In genomic region chr8:72160007-72160406, GRCm38 (mm10) we compare ENCODE assay signal across 8 mouse cellular contexts. TPM values are rescaled to one million over a fixed set of nuclear protein-coding genes. Genes with fewer than 3 reads are reported as not detected.
DNase-seq lines count a peak whose midpoint lies in the region; ATAC-seq and TF ChIP-seq lines count a peak whose summit lies in the region.

No protein-coding gene starts in this region.

- peak overlapping the region; percentile 92 for H3K4me3 ChIP-seq in gastrocnemius, adult 2 months
- H3K4me3 ChIP-seq in forebrain, embryonic 12.5 days (replicated peaks): peak overlapping the region; percentile 90; the same call in 1 of the 2 replicates
- H3K4me3 ChIP-seq in liver, postnatal 0 days (ENCODE audit: low read depth, low read length): peak overlapping the region; percentile 47

- no peaks in the 10 kb centered on the region for H3K27me3 ChIP-seq in forebrain, embryonic 12.5 days
- H3K27me3 ChIP-seq in liver, postnatal 0 days (ENCODE audit: insufficient read depth, low read length): no peaks in the 10 kb centered on the region

- WGBS in forebrain, embryonic 12.5 days: 85% methylated on average over 3 of the region's 3 CpGs
- WGBS in liver, postnatal 0 days (ENCODE audit: insufficient replicate concordance): 35% methylated on average over 3 of the region's 3 CpGs

- H3K36me3 ChIP-seq in forebrain, embryonic 12.5 days (replicated peaks): 0 out of 2 replicates have a peak, but pooled peaks cover 8% of the 10 kb centered on the region
- H3K36me3 ChIP-seq in liver, postnatal 0 days (replicated peaks; ENCODE audit: insufficient read depth, low read length): peaks cover 8% of the 10 kb centered on the region

- no peaks in the 10 kb centered on the region for H3K9me3 ChIP-seq in forebrain, embryonic 12.5 days
- no peaks in the 10 kb centered on the region for H3K9me3 ChIP-seq in liver, postnatal 0 days (ENCODE audit: low read length)

- TF ChIP-seq EP300 in liver, postnatal 0 days (IDR thresholded peaks at IDR 0.05; ENCODE audit: low read depth): no peak

- peaks cover 17% of the 10 kb centered on the region for H3K4me1 ChIP-seq in forebrain, embryonic 12.5 days
- peaks cover 33% of the 10 kb centered on the region for H3K4me1 ChIP-seq in liver, postnatal 0 days (ENCODE audit: insufficient read depth)

- no peak for TF ChIP-seq CTCF in gastrocnemius, adult 2 months (IDR thresholded peaks at IDR 0.05)
- TF ChIP-seq CTCF in liver, postnatal 0 days (IDR thresholded peaks at IDR 0.05; ENCODE audit: low read depth): peak; percentile 29; the same call in 1 of the 2 replicates

- H3K9ac ChIP-seq in forebrain, embryonic 12.5 days: no peak overlapping the region
- peak overlapping the region; percentile 47 for H3K9ac ChIP-seq in liver, postnatal 0 days (replicated peaks)

- peak overlapping the region; percentile 55 for H3K4me2 ChIP-seq in forebrain, embryonic 12.5 days
- H3K4me2 ChIP-seq in liver, postnatal 0 days (ENCODE audit: low read depth, low read length): peak overlapping the region; percentile 80

- no peak overlapping the region; the same call in 1 of the 2 replicates for H3K27ac ChIP-seq in gastrocnemius, adult 2 months
- H3K27ac ChIP-seq in forebrain, embryonic 12.5 days: no peak overlapping the region
- peak overlapping the region; percentile 82 for H3K27ac ChIP-seq in liver, postnatal 0 days (ENCODE audit: low read depth)

- ATAC-seq in forebrain, embryonic 12.5 days (ENCODE audit: low FRiP score): no peak
- no peak for ATAC-seq in liver, postnatal 0 days
- ATAC-seq in megakaryocyte progenitor cell, adult 5-6 weeks (replicated peaks; ENCODE audit: poor library complexity): no peak

- intact Hi-C loops in gastrocnemius, adult 2 months (cut with DNase I): loop anchor here (5.0 kb wide), 1 partner anchor 82 kb away; the partner anchor contains the start of gene Ap1m1

- DNase-seq in gastrocnemius, adult 2 months: no peak
- no peak for DNase-seq in gastrocnemius, postnatal 25 days
- DNase-seq in 416B (ENCODE audit: low read depth): peak; percentile 76
- no peak for DNase-seq in liver, postnatal 0 days
- DNase-seq in urinary bladder, adult 18-20 months (ENCODE audit: low spot score in 2 of 2): no peak
- no peak for DNase-seq in kidney, postnatal 36 days

RNA-seq across cellular contexts. Expression of gene Rab8a, which starts 1.0 kb away (rescaled TPM):
- 10 to 100 TPM; 10.4 to 11.4 TPM for total RNA-seq in gastrocnemius, adult 2 months (2021)
- total RNA-seq in gastrocnemius, postnatal 25 days (2021): 10 to 100 TPM in 1 of 2 experiments, 1 to 10 TPM in 1; 9.7 to 11.4 TPM
- polyA plus RNA-seq in forebrain, embryonic 12.5 days (2016; fragmentation: Nextera tagmentation; extraction: Ambion mirVana): 121 and 127 TPM in 2 replicates
- polyA plus RNA-seq in liver, postnatal 0 days (2015; fragmentation: Nextera tagmentation; extraction: Ambion mirVana): 57.3 and 58.1 TPM in 2 replicates
- total RNA-seq in megakaryocyte progenitor cell, adult 5-6 weeks (2015): 34.3 and 47.3 TPM in 2 replicates
- total RNA-seq in megakaryocyte progenitor cell, adult 5-6 weeks (2017): 329 and 425 TPM in 2 replicates

RNA-seq across cellular contexts. Expression of gene Tpm4, which starts 25.2 kb away (rescaled TPM):
- 10 to 100 TPM; 22.2 to 44.0 TPM for total RNA-seq in gastrocnemius, adult 2 months (2021)
- total RNA-seq in gastrocnemius, postnatal 25 days (2021): 10 to 100 TPM; 41.3 to 53.8 TPM
- polyA plus RNA-seq in forebrain, embryonic 12.5 days (2016; fragmentation: Nextera tagmentation; extraction: Ambion mirVana): 416 and 424 TPM in 2 replicates
- polyA plus RNA-seq in liver, postnatal 0 days (2015; fragmentation: Nextera tagmentation; extraction: Ambion mirVana): 80.0 and 86.6 TPM in 2 replicates
- 37.0 and 46.0 TPM in 2 replicates for total RNA-seq in megakaryocyte progenitor cell, adult 5-6 weeks (2015)
- 64.2 and 73.9 TPM in 2 replicates for total RNA-seq in megakaryocyte progenitor cell, adult 5-6 weeks (2017)

RNA-seq across cellular contexts. Expression of gene Hsh2d, which starts 29.4 kb away (rescaled TPM):
- total RNA-seq in gastrocnemius, adult 2 months (2021): not detected
- not detected for total RNA-seq in gastrocnemius, postnatal 25 days (2021)
- polyA plus RNA-seq in forebrain, embryonic 12.5 days (2016; fragmentation: Nextera tagmentation; extraction: Ambion mirVana): not detected in 2 replicates
- polyA plus RNA-seq in liver, postnatal 0 days (2015; fragmentation: Nextera tagmentation; extraction: Ambion mirVana): 0.59 and 0.68 TPM in 2 replicates
- 6.6 and 8.7 TPM in 2 replicates for total RNA-seq in megakaryocyte progenitor cell, adult 5-6 weeks (2015)
- 4.5 and 5.9 TPM in 2 replicates for total RNA-seq in megakaryocyte progenitor cell, adult 5-6 weeks (2017)

RNA-seq across cellular contexts. Expression of gene Cib3, which starts 52.6 kb away (rescaled TPM):
- total RNA-seq in gastrocnemius, adult 2 months (2021): not detected
- total RNA-seq in gastrocnemius, postnatal 25 days (2021): not detected
- not detected in 2 replicates for polyA plus RNA-seq in forebrain, embryonic 12.5 days (2016; fragmentation: Nextera tagmentation; extraction: Ambion mirVana)
- polyA plus RNA-seq in liver, postnatal 0 days (2015; fragmentation: Nextera tagmentation; extraction: Ambion mirVana): not detected in 2 replicates
- not detected in 2 replicates for total RNA-seq in megakaryocyte progenitor cell, adult 5-6 weeks (2015)
- not detected in 2 replicates for total RNA-seq in megakaryocyte progenitor cell, adult 5-6 weeks (2017)

RNA-seq across cellular contexts. Expression of gene Olfr374, which starts 53.2 kb away (rescaled TPM):
- total RNA-seq in gastrocnemius, adult 2 months (2021): not detected
- not detected for total RNA-seq in gastrocnemius, postnatal 25 days (2021)
- 0.04 TPM in 1 of 2 replicates, not detected in the other for polyA plus RNA-seq in forebrain, embryonic 12.5 days (2016; fragmentation: Nextera tagmentation; extraction: Ambion mirVana)
- polyA plus RNA-seq in liver, postnatal 0 days (2015; fragmentation: Nextera tagmentation; extraction: Ambion mirVana): not detected in 2 replicates
- not detected in 2 replicates for total RNA-seq in megakaryocyte progenitor cell, adult 5-6 weeks (2015)
- total RNA-seq in megakaryocyte progenitor cell, adult 5-6 weeks (2017): not detected in 2 replicates

Comparison
In these comparisons a context has a peak if more than half of its experiments do, and no peak if none do; other contexts are left out.
1. RNA of gene Hsh2d, which starts 29.4 kb away (total RNA-seq): 4.5 to 8.7 TPM in megakaryocyte progenitor cell, adult 5-6 weeks; not detected in gastrocnemius, adult 2 months and not detected in gastrocnemius, postnatal 25 days; every median in the first group is over 4 times any median in the second.
2. Peak in every context shown above with its lines, with median percentiles within 50 percentile points of each other: H3K4me3 ChIP-seq.